Mouse (Mus musculus): Measurements from ENCODE around the gene Ephb2. TPM values are rescaled to one million over a fixed set of nuclear protein-coding genes. Genes with fewer than 3 reads are reported as not detected.

The Ephb2 gene
- total and polyA plus RNA-seq, 3 experiments, result 0.08 TPM; not detected in 2

DNA sequence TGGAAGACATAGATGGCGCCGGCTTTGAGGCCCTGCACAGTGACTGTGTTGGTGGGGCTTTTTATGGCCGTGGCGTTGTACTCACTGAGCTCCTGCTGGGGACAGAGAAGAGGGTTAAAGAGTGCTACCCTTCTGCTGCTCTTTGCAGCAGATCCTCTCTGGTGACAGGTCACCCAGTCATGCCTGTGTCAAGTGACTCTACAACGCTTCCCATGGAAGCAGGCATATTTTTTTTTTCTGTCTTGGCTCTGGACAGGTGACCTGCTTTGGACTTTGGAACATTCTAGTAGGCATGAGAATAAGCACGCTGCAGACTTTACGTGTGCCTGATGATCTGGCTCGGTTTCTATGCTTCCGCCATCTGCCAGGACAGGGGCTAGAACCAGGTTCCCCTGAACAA lies 160.3 kb downstream of the Ephb2 start:
- Histone ChIP-seq H3K27ac (ENCODE audit: insufficient read depth, low read depth) (no peak overlapping the region), H3K36me3 (replicated peaks in 1 of 2; ENCODE audit: control insufficient read depth in 1 of 2, insufficient read depth in 1 of 2, low read length in 1 of 2) (no peaks in the 10 kb centered on the region), H3K9me3 (replicated peaks; ENCODE audit: low read length) (no peaks in the 10 kb centered on the region), H3K9ac (ENCODE audit: insufficient read depth, low read depth) (no peak overlapping the region), H3K27me3 (replicated peaks) (peaks cover 75% of the 10 kb centered on the region), H3K4me1 (ENCODE audit: control insufficient read depth in 1 of 2, insufficient read depth in 2 of 2) (peaks cover 0 to 4% of the 10 kb centered on the region in 2 experiments; a peak in 1 of 4 replicates), H3K79me2 (replicated peaks; ENCODE audit: control insufficient read depth, extremely low read depth, insufficient read depth, poor library complexity, severe bottlenecking) (no peaks in the 10 kb centered on the region), H3K4me3 (replicated peaks in 1 of 3; ENCODE audit: low read depth in 2 of 3, low read length in 2 of 3, poor library complexity in 1 of 3) (no peak overlapping the region), H3K4me2 (ENCODE audit: insufficient read depth, low read depth, poor library complexity, severe bottlenecking) (no peak overlapping the region)
- TF ChIP-seq ZNF384 (IDR thresholded peaks at IDR 0.05; ENCODE audit: low read depth, low read length), result no peak
- TF ChIP-seq TCF12 (IDR thresholded peaks at IDR 0.05; ENCODE audit: low read depth, low read length), result no peak
- TF ChIP-seq JUND (conservative IDR thresholded peaks at IDR 0.05; ENCODE audit: low read depth, low read length), result no peak
- TF ChIP-seq MYC (IDR thresholded peaks at IDR 0.05; ENCODE audit: low read depth, low read length), result no peak
- TF ChIP-seq SMC3 (IDR thresholded peaks at IDR 0.05; ENCODE audit: low read depth, low read length), result no peak
- no peak for TF ChIP-seq BHLHE40 (IDR thresholded peaks at IDR 0.05; ENCODE audit: low read depth, low read length)
- TF ChIP-seq NRF1 (IDR thresholded peaks at IDR 0.05; ENCODE audit: low read depth, low read length), result no peak
- no peak for TF ChIP-seq KAT2A (IDR thresholded peaks at IDR 0.05; ENCODE audit: insufficient replicate concordance, low read length)
- no peak for TF ChIP-seq GABPA (IDR thresholded peaks at IDR 0.05; ENCODE audit: insufficient replicate concordance, low read depth, low read length)
- TF ChIP-seq USF1 (IDR thresholded peaks at IDR 0.05; ENCODE audit: low read depth, low read length), result no peak
- no peak for TF ChIP-seq TBP (conservative IDR thresholded peaks at IDR 0.05; ENCODE audit: low read depth, low read length)
- no peak for TF ChIP-seq MAX (IDR thresholded peaks at IDR 0.05; ENCODE audit: low read length)
- TF ChIP-seq ZKSCAN1 (IDR thresholded peaks at IDR 0.05; ENCODE audit: borderline replicate concordance, low read depth, low read length), result no peak
- no peak for DNase-seq (ENCODE audit: extremely low read depth)
- in situ Hi-C loops (cut with MboI; ENCODE audit: low pct_ligation_motif_present, low pct_unique_long_range_greater_than_20kb, low sequenced_read_pairs), result loop anchor here (5.0 kb wide), 1 partner anchor 167 kb away; no protein-coding TSS in a partner anchor
- dilution Hi-C loops (cut with MboI; ENCODE audit: extremely low pct_ligation_motif_present, extremely low pct_unique_long_range_greater_than_20kb, low sequenced_read_pairs), result no loop called here

DNA sequence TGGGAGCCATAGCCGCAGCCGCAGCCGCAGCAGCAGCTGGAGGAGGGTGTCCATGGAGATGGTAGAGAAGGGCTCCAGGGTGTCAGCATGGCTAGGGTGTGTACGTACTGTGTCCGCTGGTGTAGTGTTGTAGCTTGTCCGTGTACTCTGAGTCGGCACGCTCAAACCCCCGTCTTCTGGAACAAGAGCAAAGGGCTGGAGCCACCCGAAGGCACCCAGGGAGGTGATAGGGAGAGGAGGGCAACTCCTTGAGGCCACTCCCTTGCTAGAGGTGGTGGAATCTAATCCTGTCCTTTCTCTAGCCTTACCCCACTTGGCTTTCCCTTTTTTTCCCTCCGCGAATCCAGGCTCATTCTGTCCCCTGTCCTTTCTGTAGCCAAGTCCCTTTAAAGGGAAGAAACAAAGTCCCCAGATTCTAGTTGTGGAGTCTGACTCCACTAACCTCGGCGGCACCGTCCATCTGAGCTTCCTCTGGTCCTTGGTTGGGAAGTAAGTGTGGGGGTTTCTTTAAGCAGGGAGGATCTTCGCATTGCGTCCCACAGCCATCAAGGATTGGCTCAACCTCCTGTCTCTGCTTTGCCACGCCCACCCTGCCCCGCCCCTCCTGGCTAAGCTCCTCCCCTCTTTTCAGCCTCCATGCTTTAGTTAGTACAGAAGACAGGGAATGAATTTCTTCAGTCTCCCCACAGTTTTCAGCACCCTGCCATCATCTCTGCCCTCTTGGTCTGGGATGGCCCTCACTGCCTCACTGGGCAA lies 163.3 kb downstream of the Ephb2 start:
- dilution Hi-C loops (cut with MboI; ENCODE audit: extremely low pct_ligation_motif_present, extremely low pct_unique_long_range_greater_than_20kb, low sequenced_read_pairs), result no loop called here
- Histone ChIP-seq H3K79me2 (replicated peaks; ENCODE audit: control insufficient read depth, extremely low read depth, insufficient read depth, poor library complexity, severe bottlenecking) (no peaks in the 10 kb centered on the region), H3K4me1 (ENCODE audit: control insufficient read depth in 1 of 2, insufficient read depth in 2 of 2) (no peaks in the 10 kb centered on the region), H3K4me2 (ENCODE audit: insufficient read depth, low read depth, poor library complexity, severe bottlenecking) (no peak overlapping the region), H3K9me3 (replicated peaks; ENCODE audit: low read length) (no peaks in the 10 kb centered on the region), H3K4me3 (replicated peaks in 1 of 3; ENCODE audit: low read depth in 2 of 3, low read length in 2 of 3, poor library complexity in 1 of 3) (no peak overlapping the region), H3K9ac (ENCODE audit: insufficient read depth, low read depth) (no peak overlapping the region), H3K27ac (ENCODE audit: insufficient read depth, low read depth) (no peak overlapping the region), H3K36me3 (replicated peaks in 1 of 2; ENCODE audit: control insufficient read depth in 1 of 2, insufficient read depth in 1 of 2, low read length in 1 of 2) (no peaks in the 10 kb centered on the region), H3K27me3 (replicated peaks) (peaks cover 89% of the 10 kb centered on the region)
- DNase-seq (ENCODE audit: extremely low read depth), result no peak
- TF ChIP-seq SMC3 (IDR thresholded peaks at IDR 0.05; ENCODE audit: low read depth, low read length), result no peak
- no peak for TF ChIP-seq CHD2 (IDR thresholded peaks at IDR 0.05; ENCODE audit: low read length)
- no peak for TF ChIP-seq TBP (conservative IDR thresholded peaks at IDR 0.05; ENCODE audit: low read depth, low read length)
- no peak for TF ChIP-seq HCFC1 (IDR thresholded peaks at IDR 0.05; ENCODE audit: low read depth, low read length)
- no peak for TF ChIP-seq NELFE (IDR thresholded peaks at IDR 0.05; ENCODE audit: low read depth, low read length)
- no peak for TF ChIP-seq TCF12 (IDR thresholded peaks at IDR 0.05; ENCODE audit: low read depth, low read length)
- TF ChIP-seq E2F4 (IDR thresholded peaks at IDR 0.05; ENCODE audit: insufficient replicate concordance, low read depth, low read length), result no peak
- TF ChIP-seq MYC (IDR thresholded peaks at IDR 0.05; ENCODE audit: low read depth, low read length), result no peak
- no peak for TF ChIP-seq JUND (conservative IDR thresholded peaks at IDR 0.05; ENCODE audit: low read depth, low read length)
- TF ChIP-seq MAFK (IDR thresholded peaks at IDR 0.05; ENCODE audit: insufficient replicate concordance, low read length), result no peak
- no peak for TF ChIP-seq ETS1 (conservative IDR thresholded peaks at IDR 0.05; ENCODE audit: low read depth, low read length)
- no peak for TF ChIP-seq POLR2AphosphoS2 (IDR thresholded peaks at IDR 0.05; ENCODE audit: low read depth, low read length)
- no peak for TF ChIP-seq MXI1 (IDR thresholded peaks at IDR 0.05; ENCODE audit: low read depth, low read length)
- TF ChIP-seq BHLHE40 (IDR thresholded peaks at IDR 0.05; ENCODE audit: low read depth, low read length), result no peak
- no peak for TF ChIP-seq CHD1 (IDR thresholded peaks at IDR 0.05; ENCODE audit: low read depth, low read length)
- in situ Hi-C loops (cut with MboI; ENCODE audit: low pct_ligation_motif_present, low pct_unique_long_range_greater_than_20kb, low sequenced_read_pairs), result no loop called here
